Mouse (Mus musculus) kidney, postnatal 0 days (tissue): ENCODE results near the gene Disp2. TPM values are rescaled to one million over a fixed set of nuclear protein-coding genes. Genes with fewer than 3 reads are reported as not detected.

Source experiments
- ATAC-seq: fragments of 200-750 bp; cut with Nextera tagmentation; replicated peaks from 2 replicates; pipeline ENCODE4 v1.8.0; 2017; ENCODE audit warnings: low read depth, moderate number of reproducible peaks, moderate TSS enrichment, moderate library complexity; ENCODE audit not compliant: low FRiP score
- DNase-seq: peaks from one replicate; pipeline ENCODE4 v3.0.0-alpha.2; 2016; ENCODE audit warnings: low spot score
- H3K27ac ChIP-seq: fragments of 300-500 bp; sonication (generic); 2 replicates; pipeline ENCODE4 v1.5.1; 2014; ENCODE audit warnings: mild to moderate bottlenecking
- H3K27me3 ChIP-seq: fragments of 300-500 bp; sonication (generic); 2 replicates; pipeline ENCODE4 v1.6.1; 2014; ENCODE audit warnings: low read length, mixed read lengths; ENCODE audit not compliant: insufficient read depth
- H3K36me3 ChIP-seq: fragments of 300-500 bp; sonication (generic); 2 replicates; pipeline ENCODE4 v1.6.1; 2014; ENCODE audit warnings: low read length, mixed read lengths; ENCODE audit not compliant: insufficient read depth
- H3K4me1 ChIP-seq: fragments of 300-500 bp; sonication (generic); replicated peaks from 2 replicates; pipeline ENCODE4 v1.6.1; 2014; ENCODE audit warnings: antibody characterized with exemption, low read length, mixed read lengths; ENCODE audit not compliant: insufficient read depth
- H3K4me2 ChIP-seq: fragments of 300-500 bp; sonication (generic); 2 replicates; pipeline ENCODE4 v1.6.1; 2014; ENCODE audit warnings: mild to moderate bottlenecking, low read length, moderate library complexity, mixed read lengths
- H3K4me3 ChIP-seq: fragments of 300-500 bp; sonication (generic); replicated peaks from 2 replicates; pipeline ENCODE4 v1.5.1; 2014; ENCODE audit warnings: low read depth, low read length
- H3K9ac ChIP-seq: fragments of 300-500 bp; sonication (generic); 2 replicates; pipeline ENCODE4 v1.6.1; 2014; ENCODE audit warnings: low read depth, low read length
- H3K9me3 ChIP-seq: fragments of 300-500 bp; sonication (generic); replicated peaks from 2 replicates; pipeline ENCODE4 v1.6.1; 2016; ENCODE audit warnings: low read length, inconsistent platforms, mixed read lengths
- CTCF ChIP-seq: IDR thresholded peaks from 2 replicates; pipeline ENCODE4 v1.5.1; 2016; ENCODE audit warnings: antibody characterized with exemption, low read depth, mild to moderate bottlenecking, moderate library complexity
- WGBS: fragments of 180-500 bp; shearing (Covaris S2); extraction: QIAGEN DNeasy Blood & Tissue Kit; methylation state at CpG from one replicate; pipeline ENCODE4 v1.1.7; 2014; 5-methylcytosine and 5-hydroxymethylcytosine counted together
- polyA plus RNA-seq: library from polyadenylated mRNA; unstranded; fragments of >200 nt; fragmentation: Nextera tagmentation; extraction: Ambion mirVana; gene quantifications from 2 replicates; pipeline ENCODE4 v1.2.1, GENCODE M21; 2015

The Disp2 gene
- polyA plus RNA-seq, 1 experiment from 2014 or later = 0.05 TPM

DNA sequence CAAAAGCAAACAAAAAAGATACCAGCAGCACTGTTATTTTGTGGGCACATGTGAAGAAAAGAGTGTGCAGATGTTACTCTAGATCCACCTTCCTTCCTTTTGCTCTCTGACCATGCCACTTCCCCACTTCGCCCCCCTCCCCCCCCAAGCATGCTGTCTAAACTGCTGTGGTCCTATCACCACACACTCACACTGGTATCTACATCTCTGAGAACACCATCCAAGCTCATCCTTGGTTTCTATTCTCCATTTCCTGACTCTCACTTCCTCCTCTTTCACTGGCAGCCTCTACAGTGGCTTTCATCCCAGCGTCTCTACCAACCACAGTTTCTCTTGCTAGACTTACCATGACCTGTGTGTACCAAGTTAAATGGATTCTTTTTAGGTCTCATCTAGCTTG, 25.0 kb downstream of the Disp2 start:
- WGBS = 86% methylated on average over 2 of the region's 2 CpGs
- Histone ChIP-seq H3K4me2 (no peak overlapping the region), H3K27me3 (no peaks in the 10 kb centered on the region), H3K4me1 (no peaks in the 10 kb centered on the region), H3K4me3 (no peak overlapping the region), H3K9ac (no peak overlapping the region), H3K36me3 (no peaks in the 10 kb centered on the region), H3K27ac (no peak overlapping the region), H3K9me3 (no peaks in the 10 kb centered on the region)
- ATAC-seq (no peak), DNase-seq (no peak)
- TF ChIP-seq CTCF = no peak

DNA sequence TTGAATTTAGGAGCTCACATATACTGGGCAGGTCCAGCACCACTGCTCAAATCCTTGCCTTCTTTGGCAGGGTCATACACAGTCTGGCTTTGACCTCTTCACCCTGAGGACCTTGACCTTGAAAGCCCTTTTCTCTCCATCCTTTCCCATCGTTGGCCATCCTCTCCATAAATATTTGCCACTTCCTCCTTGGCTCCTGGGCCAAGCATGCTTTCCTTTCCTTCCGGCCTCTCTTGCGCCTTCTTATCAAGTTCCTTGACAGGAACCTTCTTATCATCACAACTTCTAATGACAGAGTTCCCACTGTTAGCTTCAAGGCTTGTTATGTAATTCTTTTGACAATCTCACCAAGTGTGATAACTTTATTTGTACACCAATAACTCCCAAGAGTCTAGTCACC, 25.6 kb downstream of the Disp2 start:
- Histone ChIP-seq H3K27me3 (no peaks in the 10 kb centered on the region), H3K9me3 (no peaks in the 10 kb centered on the region), H3K4me1 (no peaks in the 10 kb centered on the region), H3K27ac (no peak overlapping the region), H3K4me2 (no peak overlapping the region), H3K36me3 (no peaks in the 10 kb centered on the region), H3K9ac (no peak overlapping the region), H3K4me3 (no peak overlapping the region)
- ATAC-seq (no peak), DNase-seq (no peak)
- 58% methylated on average over 3 of the region's 3 CpGs for WGBS
- TF ChIP-seq CTCF = no peak

DNA sequence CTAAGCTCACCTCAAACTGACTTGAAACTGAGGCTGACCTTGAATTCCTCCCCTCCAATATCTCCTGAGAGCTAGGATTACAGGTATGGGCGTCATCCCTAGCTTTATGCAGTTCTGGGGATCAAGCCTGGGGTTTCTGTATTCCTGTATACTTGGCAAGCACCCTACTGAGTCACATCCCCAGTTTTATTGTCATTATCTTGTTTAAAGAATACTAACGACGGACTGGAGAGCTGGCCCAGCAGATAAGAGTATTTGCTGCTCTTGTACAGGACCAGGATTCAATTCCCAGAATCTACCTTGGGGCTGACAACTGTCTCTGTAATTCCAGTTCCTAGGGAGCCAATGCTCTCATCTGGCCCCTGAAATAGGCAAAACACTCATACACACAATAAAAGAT, 26.2 kb downstream of the Disp2 start:
- Histone ChIP-seq H3K36me3 (no peaks in the 10 kb centered on the region), H3K9me3 (no peaks in the 10 kb centered on the region), H3K27me3 (no peaks in the 10 kb centered on the region), H3K4me1 (no peaks in the 10 kb centered on the region), H3K9ac (no peak overlapping the region), H3K4me3 (no peak overlapping the region), H3K4me2 (no peak overlapping the region), H3K27ac (no peak overlapping the region)
- no peak for ATAC-seq
- no peak for TF ChIP-seq CTCF
- 34% methylated on average over 3 of the region's 3 CpGs for WGBS
- DNase-seq = no peak

DNA sequence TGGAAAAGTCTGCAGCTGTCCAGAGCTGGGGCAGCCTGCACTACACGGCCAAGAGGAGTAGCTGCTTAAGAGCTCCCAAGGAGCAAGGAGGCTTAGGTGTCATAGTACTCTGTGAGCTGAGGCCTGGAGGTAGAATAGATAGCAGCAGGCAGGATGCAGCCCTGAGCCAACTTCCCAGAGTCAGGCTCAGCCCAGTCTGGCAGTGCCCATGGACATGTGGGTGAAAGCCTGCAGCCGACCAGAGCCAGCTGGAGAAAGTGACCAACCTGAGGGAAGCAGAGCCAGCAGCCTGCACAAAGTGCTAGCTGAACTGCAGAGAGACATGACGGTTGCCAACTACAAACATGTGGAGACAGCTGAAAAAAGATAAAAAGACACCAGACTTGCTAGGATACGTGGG, 27.3 kb downstream of the Disp2 start:
- Histone ChIP-seq H3K4me2 (no peak overlapping the region), H3K4me3 (no peak overlapping the region), H3K36me3 (no peaks in the 10 kb centered on the region), H3K27ac (no peak overlapping the region), H3K4me1 (no peaks in the 10 kb centered on the region), H3K9me3 (no peaks in the 10 kb centered on the region), H3K9ac (no peak overlapping the region), H3K27me3 (no peaks in the 10 kb centered on the region)
- WGBS = 65% methylated on average over 4 of the region's 4 CpGs
- ATAC-seq (no peak), DNase-seq (no peak)
- TF ChIP-seq CTCF = no peak

DNA sequence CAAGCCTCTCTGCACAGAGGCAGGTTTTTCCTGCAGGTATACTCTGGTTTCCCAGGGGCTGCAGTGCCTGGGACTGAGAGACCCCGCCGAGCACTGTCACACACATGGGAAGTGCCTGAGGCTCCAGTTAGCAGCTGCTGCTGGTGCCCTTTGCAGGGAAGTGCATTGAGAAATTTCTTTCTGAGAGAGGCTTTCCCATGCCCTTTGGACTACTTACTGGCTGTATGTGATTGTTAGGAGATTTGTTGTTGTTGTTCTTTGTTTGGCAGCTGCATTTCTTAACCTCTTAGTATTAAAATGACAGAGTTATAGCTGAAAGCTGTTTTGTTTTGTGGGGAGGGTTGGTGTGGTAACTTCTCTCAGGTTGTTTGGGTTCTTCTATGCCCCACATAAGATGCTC, 31.3 kb downstream of the Disp2 start:
- WGBS = 38% methylated on average over 2 of the region's 2 CpGs
- Histone ChIP-seq H3K27me3 (no peaks in the 10 kb centered on the region), H3K4me1 (no peaks in the 10 kb centered on the region; the same call in 1 of the 2 replicates), H3K36me3 (no peaks in the 10 kb centered on the region), H3K9ac (no peak overlapping the region), H3K4me3 (no peak overlapping the region), H3K9me3 (no peaks in the 10 kb centered on the region), H3K4me2 (no peak overlapping the region), H3K27ac (no peak overlapping the region)
- DNase-seq (no peak), ATAC-seq (no peak)
- no peak for TF ChIP-seq CTCF

DNA sequence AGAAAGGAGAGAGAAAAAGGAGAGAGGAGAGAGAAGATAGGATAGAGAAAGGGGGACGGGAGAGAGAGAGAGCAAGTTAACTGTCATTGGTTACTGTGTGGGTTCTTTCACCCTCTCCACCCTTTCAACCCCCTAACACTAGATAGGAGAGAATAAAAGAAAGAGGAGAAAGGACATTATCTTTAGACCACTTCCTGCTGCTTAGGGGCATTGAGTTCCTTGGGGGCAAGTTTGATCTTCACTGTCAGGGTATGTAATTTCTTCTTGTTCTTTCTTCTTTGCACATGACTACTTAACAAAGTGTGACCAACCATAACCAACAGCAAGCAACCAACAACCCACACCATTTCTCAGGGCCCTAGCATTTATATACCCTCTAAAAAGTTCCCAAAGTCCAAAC, 33.2 kb downstream of the Disp2 start:
- Histone ChIP-seq H3K4me1 (no peaks in the 10 kb centered on the region; the same call in 1 of the 2 replicates), H3K9me3 (no peaks in the 10 kb centered on the region), H3K27ac (no peak overlapping the region), H3K9ac (no peak overlapping the region), H3K27me3 (no peaks in the 10 kb centered on the region), H3K4me2 (no peak overlapping the region), H3K36me3 (0 out of 2 replicates have a peak, but pooled peaks cover 4% of the 10 kb centered on the region), H3K4me3 (no peak overlapping the region)
- DNase-seq = no peak
- no peak for ATAC-seq
- 69% methylated on average over 1 of the region's 1 CpGs for WGBS
- TF ChIP-seq CTCF = no peak

DNA sequence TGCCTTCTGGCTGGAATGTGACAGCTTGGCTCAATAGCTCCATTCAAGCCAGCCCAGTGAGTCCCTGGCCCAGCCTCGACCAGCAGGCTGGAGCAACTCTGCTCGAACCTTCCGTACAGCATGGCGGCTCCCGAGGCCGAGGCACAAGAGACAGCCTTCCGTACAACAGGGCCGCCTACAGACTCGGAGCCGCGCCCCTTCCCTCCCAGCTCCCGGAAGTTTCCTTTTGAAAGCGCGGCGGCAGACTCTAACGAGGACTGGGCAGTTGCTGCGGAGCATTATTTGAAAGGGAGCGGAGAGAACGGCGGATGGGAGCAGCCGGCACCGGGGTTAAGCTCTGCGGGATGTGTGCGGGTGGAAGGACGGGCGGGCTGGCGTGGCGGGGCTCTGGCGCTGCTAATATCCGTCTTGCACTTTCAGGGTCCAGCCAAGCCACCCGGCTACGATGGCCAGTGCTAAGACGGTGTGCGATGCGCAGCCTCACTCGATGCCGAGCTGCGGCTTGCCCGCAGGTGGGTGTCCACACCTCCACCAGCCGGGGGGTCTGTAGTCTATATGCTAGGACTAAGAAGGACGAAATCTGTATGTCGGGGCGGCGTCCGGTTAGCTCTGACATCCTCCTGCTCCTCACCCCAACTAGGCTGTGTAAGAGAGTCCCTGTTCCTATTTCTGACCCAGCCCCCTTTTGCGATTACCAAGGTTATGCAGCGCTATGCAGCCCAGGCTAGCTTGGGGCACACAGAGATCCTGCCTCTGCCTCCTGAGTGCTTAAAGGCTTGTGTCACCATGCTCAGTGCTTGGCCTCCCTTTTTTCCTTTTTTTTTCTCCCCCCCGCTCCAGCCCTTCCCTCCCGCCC, 34.7 kb downstream of the Disp2 start, which contains the start of gene Knstrn:
Knstrn (plus strand) TSS at position 23 of the 856 bp plus-strand sequence.
- no peak within 1 kb of the TSS for H3K27ac ChIP-seq
- peak within 1 kb of the TSS; percentile 88 for H3K4me2 ChIP-seq
- peak within 1 kb of the TSS; percentile 67 for H3K9ac ChIP-seq
- H3K27me3 ChIP-seq = no peaks in the 10 kb centered on the region
- ATAC-seq (peak; percentile 85), DNase-seq (peak; percentile 97)
- peaks cover 10% of the 10 kb centered on the region; the same call in 1 of the 2 replicates for H3K36me3 ChIP-seq
- peak within 1 kb of the TSS; percentile 72 for H3K4me3 ChIP-seq
- no peak; the same call in 1 of the 2 replicates for TF ChIP-seq CTCF
- WGBS = under 1% methylated on average over 49 of the region's 49 CpGs
- no peaks in the 10 kb centered on the region; the same call in 1 of the 2 replicates for H3K4me1 ChIP-seq
- no peaks in the 10 kb centered on the region for H3K9me3 ChIP-seq
